Mouse (Mus musculus): ENCODE results near the gene Ifnlr1. TPM values are rescaled to one million over a fixed set of nuclear protein-coding genes. Genes with fewer than 3 reads are reported as not detected.

Gene Ifnlr1
- polyA plus RNA-seq, 1 experiment from 2014 or later, result 0.65 TPM

- Histone ChIP-seq H3K4me2 (ENCODE audit: low read length) (no peak overlapping the region), H3K9me3 (ENCODE audit: control insufficient read depth, low read length) (no peaks in the 10 kb centered on the region), H3K4me3 (ENCODE audit: control insufficient read depth in 1 of 2, insufficient read depth in 1 of 2, low read depth in 1 of 2, low read length in 2 of 2) (no peak overlapping the region), H3K36me3 (ENCODE audit: control insufficient read depth, insufficient read depth, low read length) (no peaks in the 10 kb centered on the region), H3K27ac (replicated peaks in 1 of 2; ENCODE audit: control insufficient read depth in 1 of 2, insufficient read depth in 1 of 2, low read depth in 2 of 2, low read length in 2 of 2) (no peak overlapping the region), H3K27me3 (ENCODE audit: control insufficient read depth, insufficient read depth, low read length) (peaks cover 33% of the 10 kb centered on the region), H3K4me1 (ENCODE audit: control insufficient read depth in 2 of 2, insufficient read depth in 2 of 2, low read length in 2 of 2) (no peaks in the 10 kb centered on the region; a peak in 2 of 4 replicates), H3K9ac (ENCODE audit: low read length) (no peak overlapping the region)
- no peak for ATAC-seq (ENCODE audit: insufficient number of reproducible peaks, insufficient read depth, low FRiP score, low read depth)
- WGBS, result 88% methylated on average over 7 of the region's 7 CpGs
Measured at GRCm38 (mm10) chr4:135689797-135690196, 3.7 kb downstream of the Ifnlr1 start.

- Histone ChIP-seq H3K27ac (replicated peaks in 1 of 2; ENCODE audit: control insufficient read depth in 1 of 2, insufficient read depth in 1 of 2, low read depth in 2 of 2, low read length in 2 of 2) (no peak overlapping the region), H3K9ac (ENCODE audit: low read length) (no peak overlapping the region), H3K4me3 (ENCODE audit: control insufficient read depth in 1 of 2, insufficient read depth in 1 of 2, low read depth in 1 of 2, low read length in 2 of 2) (no peak overlapping the region), H3K4me1 (ENCODE audit: control insufficient read depth in 2 of 2, insufficient read depth in 2 of 2, low read length in 2 of 2) (no peaks in the 10 kb centered on the region; a peak in 2 of 4 replicates), H3K4me2 (ENCODE audit: low read length) (no peak overlapping the region), H3K27me3 (ENCODE audit: control insufficient read depth, insufficient read depth, low read length) (peaks cover 29% of the 10 kb centered on the region), H3K36me3 (ENCODE audit: control insufficient read depth, insufficient read depth, low read length) (no peaks in the 10 kb centered on the region), H3K9me3 (ENCODE audit: control insufficient read depth, low read length) (no peaks in the 10 kb centered on the region)
- ATAC-seq (ENCODE audit: insufficient number of reproducible peaks, insufficient read depth, low FRiP score, low read depth), result no peak
- 79% methylated on average over 11 of the region's 11 CpGs for WGBS
Measured at GRCm38 (mm10) chr4:135690241-135690640, 4.2 kb downstream of the Ifnlr1 start.

- H3K36me3 ChIP-seq (ENCODE audit: control insufficient read depth, insufficient read depth, low read length), result no peaks in the 10 kb centered on the region
- no peak overlapping the region for H3K27ac ChIP-seq (replicated peaks in 1 of 2; ENCODE audit: control insufficient read depth in 1 of 2, insufficient read depth in 1 of 2, low read depth in 2 of 2, low read length in 2 of 2)
- peaks cover 4% of the 10 kb centered on the region; the same call in 1 of the 2 replicates for H3K9me3 ChIP-seq (ENCODE audit: control insufficient read depth, low read length)
- WGBS, result 62% methylated on average over 4 of the region's 4 CpGs
- H3K27me3 ChIP-seq (ENCODE audit: control insufficient read depth, insufficient read depth, low read length), result peaks cover 10% of the 10 kb centered on the region
- no peak overlapping the region for H3K4me3 ChIP-seq (ENCODE audit: control insufficient read depth in 1 of 2, insufficient read depth in 1 of 2, low read depth in 1 of 2, low read length in 2 of 2)
- no peak overlapping the region for H3K4me2 ChIP-seq (ENCODE audit: low read length)
- no peak overlapping the region for H3K9ac ChIP-seq (ENCODE audit: low read length)
- H3K4me1 ChIP-seq (ENCODE audit: control insufficient read depth in 2 of 2, insufficient read depth in 2 of 2, low read length in 2 of 2), result no peaks in the 10 kb centered on the region
- no peak for ATAC-seq (ENCODE audit: insufficient number of reproducible peaks, insufficient read depth, low FRiP score, low read depth)
Measured at GRCm38 (mm10) chr4:135692916-135693315, 6.8 kb downstream of the Ifnlr1 start.

- Histone ChIP-seq H3K4me2 (ENCODE audit: low read length) (peak overlapping the region; percentile 27; the same call in 1 of the 2 replicates), H3K4me1 (ENCODE audit: control insufficient read depth in 2 of 2, insufficient read depth in 2 of 2, low read length in 2 of 2) (peaks cover 0 to 2% of the 10 kb centered on the region in 2 experiments; a peak in 1 of 4 replicates), H3K9ac (ENCODE audit: low read length) (no peak overlapping the region), H3K9me3 (ENCODE audit: control insufficient read depth, low read length) (peaks cover 6% of the 10 kb centered on the region; the same call in 1 of the 2 replicates), H3K36me3 (ENCODE audit: control insufficient read depth, insufficient read depth, low read length) (no peaks in the 10 kb centered on the region), H3K27ac (replicated peaks in 1 of 2; ENCODE audit: control insufficient read depth in 1 of 2, insufficient read depth in 1 of 2, low read depth in 2 of 2, low read length in 2 of 2) (no peak overlapping the region), H3K4me3 (ENCODE audit: control insufficient read depth in 1 of 2, insufficient read depth in 1 of 2, low read depth in 1 of 2, low read length in 2 of 2) (no peak overlapping the region), H3K27me3 (ENCODE audit: control insufficient read depth, insufficient read depth, low read length) (no peaks in the 10 kb centered on the region)
- WGBS, result 78% methylated on average over 7 of the region's 7 CpGs
- no peak for ATAC-seq (ENCODE audit: insufficient number of reproducible peaks, insufficient read depth, low FRiP score, low read depth)
Measured at GRCm38 (mm10) chr4:135698498-135698897, 12.4 kb downstream of the Ifnlr1 start.

- Histone ChIP-seq H3K4me3 (ENCODE audit: control insufficient read depth in 1 of 2, insufficient read depth in 1 of 2, low read depth in 1 of 2, low read length in 2 of 2) (no peak overlapping the region), H3K36me3 (ENCODE audit: control insufficient read depth, insufficient read depth, low read length) (no peaks in the 10 kb centered on the region), H3K4me1 (ENCODE audit: control insufficient read depth in 2 of 2, insufficient read depth in 2 of 2, low read length in 2 of 2) (peaks cover 2 to 3% of the 10 kb centered on the region in 2 experiments; a peak in 1 of 4 replicates), H3K27me3 (ENCODE audit: control insufficient read depth, insufficient read depth, low read length) (no peaks in the 10 kb centered on the region), H3K4me2 (ENCODE audit: low read length) (no peak overlapping the region), H3K9ac (ENCODE audit: low read length) (no peak overlapping the region), H3K27ac (replicated peaks in 1 of 2; ENCODE audit: control insufficient read depth in 1 of 2, insufficient read depth in 1 of 2, low read depth in 2 of 2, low read length in 2 of 2) (no peak overlapping the region), H3K9me3 (ENCODE audit: control insufficient read depth, low read length) (no peaks in the 10 kb centered on the region)
- WGBS, result 63% methylated on average over 13 of the region's 13 CpGs
- no peak for ATAC-seq (ENCODE audit: insufficient number of reproducible peaks, insufficient read depth, low FRiP score, low read depth)
Measured at GRCm38 (mm10) chr4:135703497-135703896, 17.4 kb downstream of the Ifnlr1 start.

GRCm38 (mm10) chr4:135704016-135704415, 17.9 kb downstream of the Ifnlr1 start:
- H3K36me3 ChIP-seq (ENCODE audit: control insufficient read depth, insufficient read depth, low read length), result no peaks in the 10 kb centered on the region
- H3K4me3 ChIP-seq (ENCODE audit: control insufficient read depth in 1 of 2, insufficient read depth in 1 of 2, low read depth in 1 of 2, low read length in 2 of 2), result no peak overlapping the region
- no peaks in the 10 kb centered on the region for H3K9me3 ChIP-seq (ENCODE audit: control insufficient read depth, low read length)
- H3K9ac ChIP-seq (ENCODE audit: low read length), result no peak overlapping the region
- no peak overlapping the region for H3K4me2 ChIP-seq (ENCODE audit: low read length)
- H3K27ac ChIP-seq (replicated peaks in 1 of 2; ENCODE audit: control insufficient read depth in 1 of 2, insufficient read depth in 1 of 2, low read depth in 2 of 2, low read length in 2 of 2), result no peak overlapping the region
- 40% methylated on average over 6 of the region's 6 CpGs for WGBS
- no peak for ATAC-seq (ENCODE audit: insufficient number of reproducible peaks, insufficient read depth, low FRiP score, low read depth)
- H3K4me1 ChIP-seq (ENCODE audit: control insufficient read depth in 2 of 2, insufficient read depth in 2 of 2, low read length in 2 of 2), result peaks cover 2 to 3% of the 10 kb centered on the region in 2 experiments; a peak in 1 of 4 replicates
- no peaks in the 10 kb centered on the region for H3K27me3 ChIP-seq (ENCODE audit: control insufficient read depth, insufficient read depth, low read length)

- no peak overlapping the region for H3K4me3 ChIP-seq (ENCODE audit: control insufficient read depth in 1 of 2, insufficient read depth in 1 of 2, low read depth in 1 of 2, low read length in 2 of 2)
- no peaks in the 10 kb centered on the region for H3K9me3 ChIP-seq (ENCODE audit: control insufficient read depth, low read length)
- no peak for ATAC-seq (ENCODE audit: insufficient number of reproducible peaks, insufficient read depth, low FRiP score, low read depth)
- H3K9ac ChIP-seq (ENCODE audit: low read length), result no peak overlapping the region
- 84% methylated on average over 6 of the region's 6 CpGs for WGBS
- H3K27ac ChIP-seq (replicated peaks in 1 of 2; ENCODE audit: control insufficient read depth in 1 of 2, insufficient read depth in 1 of 2, low read depth in 2 of 2, low read length in 2 of 2), result no peak overlapping the region
- no peaks in the 10 kb centered on the region for H3K36me3 ChIP-seq (ENCODE audit: control insufficient read depth, insufficient read depth, low read length)
- H3K27me3 ChIP-seq (ENCODE audit: control insufficient read depth, insufficient read depth, low read length), result no peaks in the 10 kb centered on the region
- H3K4me2 ChIP-seq (ENCODE audit: low read length), result no peak overlapping the region
- 0 out of 4 replicates have a peak, but pooled peaks cover 0 to 3% of the 10 kb centered on the region in 2 experiments for H3K4me1 ChIP-seq (ENCODE audit: control insufficient read depth in 2 of 2, insufficient read depth in 2 of 2, low read length in 2 of 2)
Measured at GRCm38 (mm10) chr4:135706045-135706444, 20.0 kb downstream of the Ifnlr1 start.

- no peaks in the 10 kb centered on the region for H3K36me3 ChIP-seq (ENCODE audit: control insufficient read depth, insufficient read depth, low read length)
- H3K27me3 ChIP-seq (ENCODE audit: control insufficient read depth, insufficient read depth, low read length), result no peaks in the 10 kb centered on the region
- H3K27ac ChIP-seq (replicated peaks in 1 of 2; ENCODE audit: control insufficient read depth in 1 of 2, insufficient read depth in 1 of 2, low read depth in 2 of 2, low read length in 2 of 2), result no peak overlapping the region
- no peak overlapping the region for H3K9ac ChIP-seq (ENCODE audit: low read length)
- 0 out of 2 replicates have a peak, but pooled peaks have one; percentile 39 for ATAC-seq (ENCODE audit: insufficient number of reproducible peaks, insufficient read depth, low FRiP score, low read depth)
- no peaks in the 10 kb centered on the region for H3K4me1 ChIP-seq (ENCODE audit: control insufficient read depth in 2 of 2, insufficient read depth in 2 of 2, low read length in 2 of 2)
- 0 out of 2 replicates have a peak, but pooled peaks cover 1% of the 10 kb centered on the region for H3K9me3 ChIP-seq (ENCODE audit: control insufficient read depth, low read length)
- H3K4me2 ChIP-seq (ENCODE audit: low read length), result peak overlapping the region; percentile 58
- WGBS, result 4% methylated on average over 8 of the region's 8 CpGs
- H3K4me3 ChIP-seq (ENCODE audit: control insufficient read depth in 1 of 2, insufficient read depth in 1 of 2, low read depth in 1 of 2, low read length in 2 of 2), result peak overlapping the region in 1 of 2 experiments; percentile 23; a peak in 2 of 4 replicates
Measured at GRCm38 (mm10) chr4:135709072-135709564, 23.0 kb downstream of the Ifnlr1 start.

Data from heart, embryonic 14.5 days (tissue).